Mouse (Mus musculus): ENCODE measurements at regions not wholly inside any gene's neighbourhood (a gene's known extent, or its start where the extent isn't known, plus 50 kb on each side); places are given as distances from the start of the nearest gene placed in this dataset.

DNA sequence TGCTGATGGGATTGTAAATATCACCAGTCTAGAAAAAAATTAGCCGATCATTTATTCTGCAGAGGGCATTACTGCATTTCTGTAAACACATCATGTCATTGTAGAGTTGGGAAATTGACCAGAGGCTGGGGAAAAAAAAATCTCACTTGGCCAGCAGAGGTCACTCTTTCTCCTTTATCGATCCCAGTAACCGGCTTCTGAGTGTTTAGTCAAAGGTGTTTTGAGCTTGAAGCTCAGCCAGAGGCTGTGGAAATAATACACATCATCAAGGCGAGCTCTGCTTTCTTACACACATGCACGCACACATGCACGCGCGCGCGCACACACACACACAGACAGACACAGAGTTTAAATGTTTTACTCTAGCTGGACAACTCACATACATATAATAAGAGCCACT lies 106.5 kb downstream of the Slc4a3 start:
- no peak for ATAC-seq
- 15% methylated on average over 10 of the region's 10 CpGs for WGBS
- no peaks in the 10 kb centered on the region for H3K27me3 ChIP-seq (replicated peaks; ENCODE audit: control insufficient read depth, insufficient read depth, low read length)
- H3K4me2 ChIP-seq (ENCODE audit: low read depth, low read length), result no peak overlapping the region
- H3K36me3 ChIP-seq (ENCODE audit: control insufficient read depth, insufficient read depth, low read length), result no peaks in the 10 kb centered on the region
- H3K4me3 ChIP-seq (ENCODE audit: low read length), result no peak overlapping the region
- H3K27ac ChIP-seq (ENCODE audit: low read length), result no peak overlapping the region
- H3K4me1 ChIP-seq (ENCODE audit: control insufficient read depth, insufficient read depth, low read length), result no peaks in the 10 kb centered on the region
- H3K9me3 ChIP-seq (ENCODE audit: control insufficient read depth, low read length), result no peaks in the 10 kb centered on the region
- no peak overlapping the region for H3K9ac ChIP-seq (ENCODE audit: low read depth, low read length)

DNA sequence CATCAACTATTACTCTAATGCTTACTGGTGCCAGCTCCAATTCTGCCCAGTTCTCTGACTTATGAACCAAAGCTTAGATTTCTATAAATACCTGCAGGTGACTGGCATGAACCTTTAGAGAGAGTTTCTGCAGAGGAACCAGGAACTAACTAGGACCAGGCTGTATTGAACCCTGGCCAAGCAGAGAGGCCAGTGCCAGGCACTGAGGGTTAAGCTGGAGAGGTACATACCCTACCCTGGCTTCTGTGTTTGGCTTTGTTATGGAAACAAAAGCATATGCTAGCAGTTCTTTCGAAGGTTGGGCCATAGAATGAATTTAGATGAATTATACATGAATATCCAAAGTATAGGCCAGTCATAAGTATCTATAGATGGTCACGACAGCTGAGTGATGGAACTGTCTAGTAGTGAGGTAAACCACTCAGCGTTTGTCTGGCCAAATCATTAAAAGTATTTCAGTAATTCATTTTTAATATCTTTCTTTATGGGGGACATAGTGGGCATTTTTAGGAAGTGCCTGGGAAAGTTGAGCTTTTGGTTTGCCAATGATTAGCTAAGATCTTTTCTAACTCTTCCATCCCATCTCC lies 107.0 kb downstream of the Slc4a3 start:
- no peak overlapping the region for H3K9ac ChIP-seq (ENCODE audit: low read depth, low read length)
- no peaks in the 10 kb centered on the region for H3K27me3 ChIP-seq (replicated peaks; ENCODE audit: control insufficient read depth, insufficient read depth, low read length)
- ATAC-seq, result no peak
- 57% methylated on average over 3 of the region's 3 CpGs for WGBS
- no peak overlapping the region for H3K27ac ChIP-seq (ENCODE audit: low read length)
- no peaks in the 10 kb centered on the region for H3K4me1 ChIP-seq (ENCODE audit: control insufficient read depth, insufficient read depth, low read length)
- H3K4me3 ChIP-seq (ENCODE audit: low read length), result no peak overlapping the region
- 0 out of 2 replicates have a peak overlapping the region, but pooled peaks have one; percentile 17 for H3K4me2 ChIP-seq (ENCODE audit: low read depth, low read length)
- no peaks in the 10 kb centered on the region for H3K9me3 ChIP-seq (ENCODE audit: control insufficient read depth, low read length)
- H3K36me3 ChIP-seq (ENCODE audit: control insufficient read depth, insufficient read depth, low read length), result no peaks in the 10 kb centered on the region

- 0 out of 2 replicates have a peak, but pooled peaks have one; percentile 38 for ATAC-seq
- Histone ChIP-seq H3K4me2 (ENCODE audit: low read depth, low read length) (0 out of 2 replicates have a peak overlapping the region, but pooled peaks have one; percentile 17), H3K27ac (ENCODE audit: low read length) (no peak overlapping the region), H3K4me1 (ENCODE audit: control insufficient read depth, insufficient read depth, low read length) (no peaks in the 10 kb centered on the region), H3K4me3 (ENCODE audit: low read length) (peak overlapping the region; percentile 6; the same call in 1 of the 2 replicates), H3K9me3 (ENCODE audit: control insufficient read depth, low read length) (no peaks in the 10 kb centered on the region), H3K9ac (ENCODE audit: low read depth, low read length) (no peak overlapping the region), H3K27me3 (replicated peaks; ENCODE audit: control insufficient read depth, insufficient read depth, low read length) (no peaks in the 10 kb centered on the region), H3K36me3 (ENCODE audit: control insufficient read depth, insufficient read depth, low read length) (no peaks in the 10 kb centered on the region)
- 4% methylated on average over 9 of the region's 9 CpGs for WGBS
Observed at GRCm38 (mm10) chr1:75653671-75654076, 107.6 kb downstream of the Slc4a3 start.

DNA sequence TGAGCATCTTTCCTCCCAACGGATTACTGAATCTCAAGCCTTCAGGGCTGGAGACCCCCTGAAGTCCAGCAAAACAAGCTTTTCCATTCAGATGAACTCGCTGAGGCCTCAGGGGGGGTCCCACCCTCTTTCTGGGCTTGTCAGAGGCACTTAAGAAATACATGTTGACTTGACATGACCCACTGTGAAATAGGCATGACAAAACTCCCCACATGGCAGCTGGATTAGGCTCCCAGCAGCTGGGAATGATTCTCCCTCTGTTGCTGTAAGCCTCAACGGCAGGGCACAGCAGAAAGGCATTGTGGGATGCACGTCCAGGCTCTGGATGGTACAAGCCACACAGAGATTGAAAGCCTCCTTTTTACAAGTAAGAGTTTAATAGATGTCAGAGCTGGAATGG lies 110.5 kb downstream of the Slc4a3 start:
- Histone ChIP-seq H3K9ac (ENCODE audit: low read depth, low read length) (no peak overlapping the region), H3K4me2 (ENCODE audit: low read depth, low read length) (no peak overlapping the region), H3K4me1 (ENCODE audit: control insufficient read depth, insufficient read depth, low read length) (no peaks in the 10 kb centered on the region), H3K4me3 (ENCODE audit: low read length) (no peak overlapping the region), H3K36me3 (ENCODE audit: control insufficient read depth, insufficient read depth, low read length) (no peaks in the 10 kb centered on the region), H3K27ac (ENCODE audit: low read length) (no peak overlapping the region), H3K27me3 (replicated peaks; ENCODE audit: control insufficient read depth, insufficient read depth, low read length) (no peaks in the 10 kb centered on the region), H3K9me3 (ENCODE audit: control insufficient read depth, low read length) (0 out of 2 replicates have a peak, but pooled peaks cover 3% of the 10 kb centered on the region)
- no peak for ATAC-seq
- 78% methylated on average over 4 of the region's 4 CpGs for WGBS

DNA sequence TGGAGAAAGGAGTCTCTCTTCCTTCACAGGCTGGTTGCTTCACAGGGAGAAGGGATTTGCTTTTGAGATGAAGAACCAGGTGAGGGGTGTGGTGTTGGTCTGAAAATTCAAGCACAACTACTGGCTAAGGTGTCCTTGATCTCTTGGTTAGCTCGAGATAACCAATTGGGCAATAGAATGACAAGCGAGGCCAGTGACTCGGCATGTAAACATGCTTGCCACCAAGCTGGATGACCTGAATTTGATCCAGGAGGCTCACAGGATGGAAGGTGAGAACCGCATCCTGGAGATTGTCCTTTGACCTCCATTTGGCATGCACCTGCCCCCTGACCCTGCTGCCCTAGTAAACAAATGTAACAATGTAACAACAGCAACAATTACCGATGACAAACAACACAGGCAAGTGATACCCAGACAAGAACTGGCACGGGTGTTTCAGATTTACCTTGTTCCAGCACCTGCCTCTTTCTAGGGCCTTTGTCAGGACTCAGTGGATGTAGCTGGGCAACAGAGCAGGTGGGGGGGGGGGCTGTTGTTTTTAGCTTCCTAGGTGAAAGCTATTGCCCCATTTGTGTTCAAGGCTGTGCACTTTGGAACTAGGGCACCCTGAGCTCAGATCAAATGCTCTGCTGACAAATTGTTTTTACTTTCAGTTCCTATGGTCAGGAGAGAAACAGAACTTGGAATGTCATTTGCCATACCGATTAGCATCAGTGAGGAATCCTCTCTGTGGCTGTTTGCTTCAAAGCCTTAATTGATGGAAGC lies 114.5 kb downstream of the Slc4a3 start:
- Histone ChIP-seq H3K36me3 (ENCODE audit: control insufficient read depth, insufficient read depth, low read length) (no peaks in the 10 kb centered on the region), H3K4me2 (ENCODE audit: low read depth, low read length) (no peak overlapping the region), H3K9me3 (ENCODE audit: control insufficient read depth, low read length) (0 out of 2 replicates have a peak, but pooled peaks cover 3% of the 10 kb centered on the region), H3K27ac (ENCODE audit: low read length) (no peak overlapping the region), H3K4me1 (ENCODE audit: control insufficient read depth, insufficient read depth, low read length) (peaks cover 7% of the 10 kb centered on the region; the same call in 1 of the 2 replicates), H3K27me3 (replicated peaks; ENCODE audit: control insufficient read depth, insufficient read depth, low read length) (no peaks in the 10 kb centered on the region), H3K9ac (ENCODE audit: low read depth, low read length) (no peak overlapping the region), H3K4me3 (ENCODE audit: low read length) (no peak overlapping the region)
- 63% methylated on average over 7 of the region's 7 CpGs for WGBS
- no peak for ATAC-seq

DNA sequence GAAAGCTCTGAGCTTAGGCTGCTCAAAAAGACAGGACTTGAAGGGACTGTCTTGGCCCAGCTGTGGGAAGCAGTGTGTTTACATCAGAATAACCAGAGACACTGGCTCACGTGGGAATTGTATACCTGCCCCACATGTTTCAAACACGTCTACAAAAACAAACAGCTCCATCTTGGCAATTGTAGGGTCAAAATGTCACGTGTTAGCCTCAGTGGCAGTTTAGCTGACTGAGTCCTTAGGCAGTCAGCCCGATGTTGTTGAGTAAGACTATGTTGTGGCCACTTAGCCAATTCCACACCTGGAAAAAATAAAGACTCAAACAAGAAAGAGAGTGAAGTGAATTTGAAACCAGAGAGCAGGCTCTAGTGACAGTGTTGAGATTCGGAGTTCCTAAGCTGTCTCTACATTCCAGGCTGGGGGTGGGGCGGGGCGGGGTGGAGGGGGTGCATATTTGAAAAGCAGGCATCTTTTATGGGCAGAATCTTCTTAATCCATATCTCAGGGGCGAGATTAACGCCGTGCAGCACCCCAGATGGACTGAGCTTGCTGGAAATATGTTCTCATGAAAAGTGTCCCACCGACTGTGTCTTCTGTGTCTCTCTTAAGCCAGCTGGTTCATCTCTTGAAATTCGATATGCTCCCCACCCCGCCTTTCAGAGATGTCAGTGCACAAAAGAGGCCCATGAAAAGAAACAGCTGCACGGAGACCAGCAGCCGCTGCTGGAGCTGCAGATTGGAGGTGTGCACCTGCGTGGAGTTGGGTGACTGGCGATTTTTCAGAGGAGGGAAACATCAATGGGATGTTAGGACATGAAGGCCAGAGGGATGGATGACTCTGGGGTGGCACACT lies 116.3 kb downstream of the Slc4a3 start:
- H3K9me3 ChIP-seq (ENCODE audit: control insufficient read depth, low read length), result 0 out of 2 replicates have a peak, but pooled peaks cover 3% of the 10 kb centered on the region
- ATAC-seq, result peak; percentile 56; the same call in 1 of the 2 replicates
- no peaks in the 10 kb centered on the region for H3K36me3 ChIP-seq (ENCODE audit: control insufficient read depth, insufficient read depth, low read length)
- no peak overlapping the region for H3K9ac ChIP-seq (ENCODE audit: low read depth, low read length)
- H3K27me3 ChIP-seq (replicated peaks; ENCODE audit: control insufficient read depth, insufficient read depth, low read length), result no peaks in the 10 kb centered on the region
- H3K27ac ChIP-seq (ENCODE audit: low read length), result no peak overlapping the region
- peaks cover 7% of the 10 kb centered on the region; the same call in 1 of the 2 replicates for H3K4me1 ChIP-seq (ENCODE audit: control insufficient read depth, insufficient read depth, low read length)
- WGBS, result 14% methylated on average over 17 of the region's 17 CpGs
- H3K4me3 ChIP-seq (ENCODE audit: low read length), result no peak overlapping the region
- H3K4me2 ChIP-seq (ENCODE audit: low read depth, low read length), result no peak overlapping the region

DNA sequence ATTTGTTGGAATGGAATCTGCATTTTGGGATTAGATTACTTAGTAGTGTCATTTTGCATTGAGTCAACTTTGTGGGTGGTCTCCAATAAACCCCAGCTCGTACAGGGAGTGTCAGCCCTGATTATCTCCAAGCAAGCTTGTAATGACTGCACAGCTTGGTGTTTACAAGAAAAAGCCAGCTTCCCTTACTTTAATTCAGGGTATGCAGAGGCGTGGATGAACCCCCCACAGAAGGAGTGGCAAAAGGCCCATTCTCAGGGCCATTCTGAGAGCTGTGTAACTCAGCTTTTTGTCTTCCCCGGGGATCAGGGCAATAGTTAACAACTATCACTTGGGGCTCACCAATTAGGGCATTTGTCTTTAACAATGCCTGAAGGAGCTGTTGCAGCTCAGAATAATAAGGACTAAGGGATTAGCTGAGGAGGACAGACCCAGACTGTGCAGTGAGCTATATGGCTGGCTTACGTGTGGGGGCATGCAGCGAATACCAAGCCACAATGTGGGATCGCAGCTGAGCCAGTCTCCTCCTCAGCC lies 121.7 kb downstream of the Slc4a3 start:
- Histone ChIP-seq H3K4me2 (ENCODE audit: low read depth, low read length) (no peak overlapping the region), H3K9ac (ENCODE audit: low read depth, low read length) (no peak overlapping the region), H3K9me3 (ENCODE audit: control insufficient read depth, low read length) (no peaks in the 10 kb centered on the region), H3K36me3 (ENCODE audit: control insufficient read depth, insufficient read depth, low read length) (no peaks in the 10 kb centered on the region), H3K27ac (ENCODE audit: low read length) (no peak overlapping the region), H3K27me3 (replicated peaks; ENCODE audit: control insufficient read depth, insufficient read depth, low read length) (no peaks in the 10 kb centered on the region), H3K4me3 (ENCODE audit: low read length) (no peak overlapping the region), H3K4me1 (ENCODE audit: control insufficient read depth, insufficient read depth, low read length) (peaks cover 2% of the 10 kb centered on the region; the same call in 1 of the 2 replicates)
- 57% methylated on average over 6 of the region's 6 CpGs for WGBS
- ATAC-seq, result no peak

- H3K9me3 ChIP-seq (ENCODE audit: control insufficient read depth, low read length), result no peaks in the 10 kb centered on the region
- H3K27me3 ChIP-seq (replicated peaks; ENCODE audit: control insufficient read depth, insufficient read depth, low read length), result no peaks in the 10 kb centered on the region
- H3K4me2 ChIP-seq (ENCODE audit: low read depth, low read length), result no peak overlapping the region
- H3K9ac ChIP-seq (ENCODE audit: low read depth, low read length), result no peak overlapping the region
- H3K27ac ChIP-seq (ENCODE audit: low read length), result no peak overlapping the region
- WGBS, result 90% methylated on average over 4 of the region's 4 CpGs
- no peaks in the 10 kb centered on the region for H3K36me3 ChIP-seq (ENCODE audit: control insufficient read depth, insufficient read depth, low read length)
- H3K4me3 ChIP-seq (ENCODE audit: low read length), result no peak overlapping the region
- no peaks in the 10 kb centered on the region for H3K4me1 ChIP-seq (ENCODE audit: control insufficient read depth, insufficient read depth, low read length)
- ATAC-seq, result no peak
Observed at GRCm38 (mm10) chr1:75676295-75676694, 130.2 kb downstream of the Slc4a3 start.

DNA sequence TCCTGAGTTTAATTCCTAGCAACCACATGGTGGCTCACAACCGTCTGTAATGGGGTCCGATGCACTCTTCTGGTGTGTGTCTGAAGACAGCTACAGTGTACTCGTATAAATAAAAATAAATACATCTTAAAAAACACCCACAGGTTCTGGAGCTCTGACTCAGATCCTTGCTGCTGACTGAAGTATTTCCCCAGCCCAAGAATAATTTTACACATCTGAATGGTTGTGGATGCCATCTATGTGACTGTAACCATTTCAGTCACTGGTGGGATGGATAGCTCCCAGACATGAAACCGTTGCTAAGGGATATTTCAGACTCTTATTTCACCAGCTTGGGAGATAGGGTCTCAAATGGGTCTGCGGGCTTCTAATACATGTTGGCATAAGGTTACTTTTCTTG lies 131.6 kb downstream of the Slc4a3 start:
- Histone ChIP-seq H3K4me3 (ENCODE audit: low read length) (no peak overlapping the region), H3K27ac (ENCODE audit: low read length) (no peak overlapping the region), H3K36me3 (ENCODE audit: control insufficient read depth, insufficient read depth, low read length) (no peaks in the 10 kb centered on the region), H3K9me3 (ENCODE audit: control insufficient read depth, low read length) (0 out of 2 replicates have a peak, but pooled peaks cover 4% of the 10 kb centered on the region), H3K4me2 (ENCODE audit: low read depth, low read length) (no peak overlapping the region), H3K9ac (ENCODE audit: low read depth, low read length) (no peak overlapping the region), H3K4me1 (ENCODE audit: control insufficient read depth, insufficient read depth, low read length) (no peaks in the 10 kb centered on the region), H3K27me3 (replicated peaks; ENCODE audit: control insufficient read depth, insufficient read depth, low read length) (no peaks in the 10 kb centered on the region)
- no peak for ATAC-seq
- 63% methylated on average over 5 of the region's 5 CpGs for WGBS

All from intestine, embryonic 16.5 days (tissue).